Mouse (Mus musculus) urinary bladder, postnatal 10 days (tissue): ENCODE results near the gene Leng8.
"Not testable (repeated sequence)": the region's sequence is repeated elsewhere in the genome, so short reads cannot be mapped to it uniquely, and the experiment has no call there.

ENCODE experiments used
- DNase-seq: peaks from one replicate; pipeline ENCODE4 v3.0.0; 2022; ENCODE audit warnings: low spot score

Gene Leng8

GRCm38 (mm10) chr7:4147371-4147770 lies 10.5 kb downstream of the Leng8 start:
- DNase-seq = no peak

DNA sequence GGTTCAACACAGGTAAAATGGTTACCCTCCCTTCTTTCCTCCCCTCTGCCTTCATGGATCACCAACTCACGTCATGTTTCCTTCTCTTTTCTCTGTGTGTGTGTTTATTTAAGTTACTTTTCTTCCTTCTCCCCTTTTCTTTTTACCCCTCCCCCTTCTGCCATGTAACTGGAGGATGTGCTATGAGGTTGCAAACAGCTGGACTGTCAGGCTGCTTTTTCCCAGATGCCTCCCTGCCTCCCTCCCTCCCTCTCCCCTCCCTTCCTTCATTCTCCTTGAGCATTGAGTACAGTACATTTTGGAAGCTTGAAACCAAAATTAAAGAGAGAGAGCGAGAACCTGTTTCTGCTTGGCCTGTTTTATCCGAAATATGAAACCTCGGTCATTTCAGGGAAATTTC lies 11.0 kb downstream of the Leng8 start:
- DNase-seq = no peak

GRCm38 (mm10) chr7:4148341-4149208 lies 11.7 kb downstream of the Leng8 start:
- DNase-seq = no peak

GRCm38 (mm10) chr7:4149209-4150054 lies 12.6 kb downstream of the Leng8 start:
- DNase-seq = no peak

DNA sequence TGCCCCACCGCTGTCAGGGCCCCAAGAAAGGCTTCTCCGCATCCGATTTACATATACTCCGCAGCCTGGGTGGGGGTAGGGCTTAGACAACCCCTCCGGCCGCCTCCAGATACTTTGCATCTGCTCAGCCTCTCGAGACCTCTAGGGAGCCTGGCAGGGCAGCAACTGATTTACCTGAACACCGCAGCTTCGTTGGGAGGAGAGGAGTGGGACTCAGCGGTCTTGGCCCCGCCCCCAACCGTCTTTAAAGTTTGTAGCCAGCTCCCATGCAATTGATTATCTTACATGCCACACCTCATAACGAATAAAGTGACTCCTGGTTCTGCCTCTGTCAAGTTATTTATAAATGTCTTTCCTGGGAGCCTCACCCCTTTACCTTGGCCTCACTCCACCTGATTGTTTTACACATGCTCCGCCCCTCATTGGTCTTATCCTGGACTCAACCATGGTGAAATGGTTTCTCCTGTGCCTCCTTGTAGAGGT lies 13.3 kb downstream of the Leng8 start, which contains the start of gene Leng9:
Gene Leng9, minus strand, starts transcription at position 316 of the 483 bp plus-strand sequence.
- no peak for DNase-seq

GRCm38 (mm10) chr7:4150811-4151221 lies 14.0 kb downstream of the Leng8 start:
- no peak for DNase-seq

DNA sequence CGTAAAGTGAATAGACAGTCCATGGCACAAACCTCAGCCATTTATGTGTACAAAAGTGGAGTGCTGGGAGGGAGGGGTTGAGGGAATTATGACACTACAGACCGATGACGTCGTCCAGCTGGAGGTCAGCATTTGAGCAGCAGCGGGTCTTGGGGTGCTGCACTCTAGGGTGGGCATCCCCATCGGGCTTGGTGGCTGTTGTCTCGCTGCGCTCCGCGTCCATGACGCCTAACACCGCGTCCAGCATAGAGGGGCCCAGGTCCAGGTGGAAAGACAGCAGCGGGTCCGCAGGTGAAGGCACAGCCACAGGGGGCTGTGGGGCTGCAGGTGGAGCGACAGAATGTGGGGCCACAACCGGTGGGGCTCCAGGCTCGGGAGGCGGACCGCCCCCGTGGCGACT lies 14.4 kb downstream of the Leng8 start:
- no peak for DNase-seq

DNA sequence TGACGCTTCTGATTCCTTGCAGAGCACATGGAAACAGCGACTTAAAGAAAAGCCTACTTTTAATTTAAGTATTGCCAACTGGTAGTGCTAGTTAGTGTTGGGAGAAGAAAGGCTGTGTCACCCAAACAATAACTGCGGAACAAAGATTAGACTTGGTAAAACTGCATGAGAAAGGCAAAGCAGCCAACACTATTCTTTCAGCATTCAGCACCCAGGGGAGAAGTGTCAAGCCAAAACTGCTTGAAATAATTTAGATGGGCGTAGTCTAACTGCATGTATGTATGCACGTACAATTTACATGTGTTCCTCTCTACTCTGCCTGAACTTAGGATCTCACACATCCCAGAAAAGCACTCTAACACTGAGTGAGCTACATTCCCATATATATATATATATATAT lies 17.5 kb downstream of the Leng8 start:
- no peak for DNase-seq

GRCm38 (mm10) chr7:4154976-4155375 lies 18.1 kb downstream of the Leng8 start:
- no peak for DNase-seq

- not testable (repeated sequence) for DNase-seq
Measured at GRCm38 (mm10) chr7:4161596-4161995, 24.8 kb downstream of the Leng8 start.

DNA sequence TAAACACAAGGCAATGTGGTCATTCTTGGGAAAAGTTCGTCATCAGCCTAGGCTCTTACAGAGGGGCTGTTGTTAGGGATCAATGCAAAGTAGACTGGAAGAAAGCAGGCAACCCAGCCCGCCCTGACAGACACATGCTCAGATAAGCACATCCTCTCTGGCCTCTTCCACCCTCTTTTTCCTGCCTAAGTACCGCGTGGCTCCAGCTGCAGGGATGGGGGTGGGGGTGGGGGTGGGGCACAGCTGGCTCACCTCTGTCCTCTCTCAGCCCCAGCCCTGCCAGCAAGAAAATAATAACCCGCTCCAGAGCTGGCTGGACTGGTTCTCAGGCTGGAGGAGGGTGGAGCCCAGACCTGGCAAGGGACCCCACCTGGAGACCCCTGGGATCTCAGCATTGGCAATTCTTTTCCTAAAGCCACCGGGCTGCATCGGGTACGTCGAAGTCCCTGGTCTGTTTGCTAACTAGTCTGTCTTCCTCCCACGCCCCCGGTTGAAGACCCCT lies 26.8 kb downstream of the Leng8 start:
- DNase-seq = no peak

DNA sequence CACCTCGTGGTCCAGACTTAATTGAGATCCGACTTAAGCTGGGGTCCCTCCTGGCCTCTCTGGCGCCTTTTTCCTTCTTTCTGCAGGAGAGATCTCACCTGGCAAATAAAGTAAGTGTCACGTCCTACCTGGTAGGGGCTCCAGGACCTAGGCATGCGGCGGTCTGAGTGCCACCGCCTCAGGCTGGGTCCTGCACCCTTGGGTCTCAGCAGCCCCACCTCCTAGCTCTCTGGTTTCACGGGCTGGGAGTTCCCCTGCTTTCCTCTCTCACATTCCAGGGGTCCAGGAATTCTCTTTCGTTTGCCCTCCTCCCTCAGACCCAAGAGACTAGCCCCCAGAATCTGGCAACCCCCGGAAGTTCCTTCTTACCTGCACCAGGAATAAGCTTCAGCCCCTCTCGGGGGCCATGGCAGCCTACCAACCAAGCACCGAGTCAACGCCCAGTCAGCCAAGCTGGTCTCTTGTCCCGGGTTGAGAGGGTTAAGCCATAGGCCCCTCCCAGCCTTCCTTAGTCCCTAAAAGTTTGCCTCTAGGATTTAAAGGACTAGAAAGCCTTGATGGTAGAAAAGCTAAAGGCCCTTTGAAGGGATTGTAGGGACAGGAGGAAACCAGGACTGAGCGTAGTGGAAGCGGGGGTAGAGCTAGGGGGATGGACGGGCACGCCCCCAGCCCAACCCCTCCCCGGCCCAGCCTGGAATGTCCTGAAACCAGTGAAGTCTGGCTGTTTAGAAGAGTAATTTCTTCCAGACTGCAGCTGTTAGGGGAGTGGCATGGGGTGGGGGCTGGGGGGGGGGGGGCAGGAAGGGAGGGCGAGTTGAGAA lies 27.5 kb downstream of the Leng8 start, which contains the start of gene Cdc42ep5:
Gene Cdc42ep5, minus strand, starts transcription at position 771 of the 821 bp plus-strand sequence.
- DNase-seq = no peak

DNA sequence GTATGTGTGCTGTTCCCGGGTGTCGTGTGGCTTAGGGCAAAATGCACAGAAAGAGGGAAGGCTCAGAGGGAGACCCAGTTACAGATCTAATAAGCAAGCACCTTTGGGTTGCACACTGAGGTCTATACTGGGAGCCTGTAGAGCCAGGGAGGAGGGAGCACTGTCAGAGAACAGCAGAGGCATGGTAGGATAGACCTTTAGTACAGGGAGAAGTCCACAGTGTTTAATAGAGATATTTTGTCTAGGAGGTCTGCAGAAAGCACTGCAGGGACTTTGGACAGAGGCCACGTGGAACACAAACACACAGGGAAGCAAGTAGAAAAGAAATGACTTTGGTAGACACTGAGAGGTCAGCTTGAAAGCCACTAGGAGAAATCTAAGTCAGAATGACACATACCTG lies 28.4 kb downstream of the Leng8 start:
- DNase-seq = no peak

- DNase-seq = no peak
Measured at GRCm38 (mm10) chr7:4167098-4167497, 30.3 kb downstream of the Leng8 start.

- no peak for DNase-seq
Measured at GRCm38 (mm10) chr7:4170193-4170938, 33.5 kb downstream of the Leng8 start.

GRCm38 (mm10) chr7:4178438-4178837 lies 41.6 kb downstream of the Leng8 start:
- no peak for DNase-seq
